Mouse (Mus musculus): Measurements from ENCODE around the gene BC005624.
"Not testable (repeated sequence)": the region's sequence is repeated elsewhere in the genome, so short reads cannot be mapped to it uniquely, and the experiment has no call there.

- TF ChIP-seq CTCF (IDR thresholded peaks at IDR 0.05; ENCODE audit: extremely low read depth, insufficient read depth, insufficient read length, insufficient replicate concordance); POLR2A (IDR thresholded peaks at IDR 0.05; ENCODE audit: low read depth, low read length): not testable (repeated sequence)
These were observed 39.9 kb downstream of the BC005624 start for GRCm38 (mm10) chr2:30942116-30942515.

Data from spleen, adult 2 months (tissue).